Mouse (Mus musculus) c-Kit-positive CD71-positive TER-119-positive erythroid progenitor cells, embryonic 14.5 days (primary cell): ENCODE results near the gene Slc26a10.
A peak's percentile ranks its signal among the peaks of the same experiment; 100 is the strongest.

Experiments used
- DNase-seq: peaks from one replicate; pipeline ENCODE4 v3.0.0-alpha.2; 2013; ENCODE audit warnings: low spot score

Slc26a10 gene

DNA sequence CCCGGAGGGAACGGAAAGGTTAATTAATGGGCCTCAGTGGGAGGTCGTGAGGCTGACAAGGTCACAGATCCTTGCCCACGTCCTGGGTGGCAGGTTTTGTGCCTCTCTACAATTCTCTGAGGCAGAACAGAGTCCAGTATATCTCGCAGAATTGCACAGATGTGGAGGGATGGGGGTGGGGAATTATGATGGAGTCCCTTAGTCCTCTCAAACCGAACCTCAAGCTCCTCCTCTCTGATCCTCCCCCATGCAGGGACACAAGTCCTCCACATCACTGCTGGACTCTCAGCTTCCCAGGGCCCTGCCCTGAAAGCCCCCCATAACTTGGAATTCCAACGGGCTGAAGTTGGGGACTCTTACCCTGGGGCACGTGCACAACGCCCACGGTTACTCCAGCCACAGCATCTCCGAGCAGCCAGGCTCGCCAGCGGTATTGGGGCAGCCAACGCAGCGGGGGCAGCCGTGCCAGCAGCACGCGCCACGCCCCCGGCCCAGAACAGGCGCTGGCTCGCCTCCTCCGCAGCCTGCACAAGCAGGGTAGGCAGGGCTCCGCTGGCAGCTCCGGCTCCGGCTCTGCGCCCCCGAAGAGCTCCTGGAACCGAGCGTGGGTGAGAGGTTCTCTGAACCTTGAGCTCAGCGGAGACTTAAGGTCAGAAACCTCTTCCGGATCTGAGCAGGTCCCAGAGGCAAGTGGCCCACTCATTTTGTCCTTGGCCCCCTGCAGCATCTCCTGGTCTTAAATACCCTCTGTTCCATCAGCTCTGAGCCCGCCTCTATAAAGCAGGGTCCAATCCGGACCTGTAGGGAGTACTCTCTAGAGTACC, at the start of gene Slc26a10:
Gene Slc26a10, minus strand, starts transcription at position 775 of the 824 bp plus-strand sequence.
- no peak for DNase-seq

DNA sequence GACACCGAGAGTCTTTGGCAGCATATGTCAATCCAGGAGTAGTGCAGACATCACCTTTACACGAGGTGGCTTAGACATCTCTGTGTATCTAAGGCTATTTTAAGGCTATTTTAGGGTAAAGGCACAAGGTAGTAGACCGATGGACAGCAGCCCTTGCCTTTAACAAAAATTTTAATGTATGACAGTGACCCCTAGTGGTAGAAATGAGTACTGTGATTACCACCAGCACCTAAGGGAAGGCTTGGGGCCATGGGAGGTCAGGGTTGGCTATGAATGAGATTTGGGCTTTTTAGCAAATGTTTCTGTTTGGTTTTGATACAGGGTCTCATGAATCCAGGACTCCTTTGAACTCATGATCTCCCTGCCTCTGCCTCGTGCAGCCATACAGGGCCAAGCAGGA, 48.5 kb upstream of the Slc26a10 start:
- peak; percentile 79 for DNase-seq

DNA sequence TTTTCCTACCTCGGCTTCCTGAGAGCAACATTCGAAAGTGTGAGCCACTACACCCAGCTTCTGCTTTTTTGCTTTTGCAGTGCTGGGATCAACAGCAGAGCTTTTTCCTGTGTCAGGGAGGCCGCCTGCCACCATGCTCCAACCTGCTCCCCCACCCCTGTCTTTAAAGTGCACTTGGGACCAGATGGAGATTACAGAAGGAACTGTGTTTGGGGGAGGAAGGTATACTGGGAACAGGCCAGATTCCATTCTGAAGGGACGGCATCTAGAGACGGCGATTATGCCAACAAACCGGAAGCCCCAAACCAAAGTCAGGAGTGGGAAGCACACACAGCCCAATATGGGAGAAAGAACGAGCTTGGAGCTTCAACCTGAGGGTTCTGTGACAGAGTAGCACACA, 46.7 kb upstream of the Slc26a10 start:
- no peak for DNase-seq

DNA sequence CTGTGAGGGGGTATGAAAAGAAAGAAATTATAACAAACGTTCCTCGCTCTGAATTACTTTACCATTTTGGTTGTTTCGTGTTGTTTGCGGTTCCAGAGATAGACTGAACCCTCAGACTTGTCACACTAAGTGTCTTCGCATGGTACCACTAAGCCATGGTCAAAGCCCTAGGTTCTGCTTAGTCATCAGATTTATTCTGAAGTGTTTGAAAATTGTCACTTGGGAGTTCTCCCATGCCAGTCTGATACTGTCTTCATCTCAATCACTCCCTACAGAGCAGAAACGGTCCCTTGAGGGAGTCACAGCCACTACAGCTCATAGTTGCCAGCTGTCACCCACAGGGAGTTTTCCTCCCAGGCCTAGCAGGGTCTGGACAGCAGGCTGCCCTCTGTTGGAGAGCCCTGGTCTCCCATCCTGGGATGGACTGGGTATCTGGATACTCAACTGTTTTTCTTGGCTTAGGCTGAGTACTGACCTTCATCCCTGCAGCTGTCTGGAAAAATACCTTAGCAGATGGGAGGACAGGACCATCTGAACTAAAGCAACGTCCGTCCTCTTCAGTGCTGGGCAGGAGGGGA, 46.0 kb upstream of the Slc26a10 start:
- no peak for DNase-seq

DNA sequence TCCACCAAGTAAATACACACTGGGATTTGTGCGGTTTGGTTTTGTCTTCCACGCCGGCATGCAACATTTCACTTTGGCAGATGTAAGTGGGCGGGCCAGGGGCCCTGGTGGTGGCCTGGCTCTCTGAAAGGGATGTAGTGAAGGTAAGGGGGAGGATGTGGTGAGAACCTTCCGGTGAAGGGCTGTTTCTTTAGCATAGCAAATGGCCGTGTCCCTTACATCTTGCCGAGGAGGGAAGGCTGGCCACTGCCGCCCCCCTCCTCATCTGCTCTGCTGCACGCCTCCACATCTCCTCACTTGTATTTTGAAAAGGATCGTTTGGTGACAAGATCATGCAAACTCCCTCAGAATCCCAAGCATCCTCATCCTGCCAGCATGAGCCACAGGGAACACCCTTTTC, 45.3 kb upstream of the Slc26a10 start:
- no peak for DNase-seq

DNA sequence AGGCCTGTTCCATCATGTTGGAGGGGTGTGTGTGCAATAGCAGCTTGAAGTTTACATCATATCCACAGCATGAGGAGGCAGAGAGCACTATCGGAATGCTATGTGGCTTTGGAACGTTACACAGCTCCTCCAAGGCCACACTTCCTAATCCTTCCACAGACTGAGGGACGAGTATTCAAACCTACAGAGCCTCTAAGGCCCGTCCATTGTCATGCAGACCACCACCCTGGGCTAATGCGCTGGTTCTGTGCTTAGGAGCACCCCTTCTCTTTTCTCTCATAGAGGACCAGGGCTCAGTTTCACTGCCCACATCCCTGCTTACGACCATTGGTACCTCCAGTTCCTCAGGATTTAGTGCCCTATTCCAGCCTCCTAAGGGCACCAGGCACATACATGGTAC, 44.8 kb upstream of the Slc26a10 start:
- DNase-seq, result no peak

DNA sequence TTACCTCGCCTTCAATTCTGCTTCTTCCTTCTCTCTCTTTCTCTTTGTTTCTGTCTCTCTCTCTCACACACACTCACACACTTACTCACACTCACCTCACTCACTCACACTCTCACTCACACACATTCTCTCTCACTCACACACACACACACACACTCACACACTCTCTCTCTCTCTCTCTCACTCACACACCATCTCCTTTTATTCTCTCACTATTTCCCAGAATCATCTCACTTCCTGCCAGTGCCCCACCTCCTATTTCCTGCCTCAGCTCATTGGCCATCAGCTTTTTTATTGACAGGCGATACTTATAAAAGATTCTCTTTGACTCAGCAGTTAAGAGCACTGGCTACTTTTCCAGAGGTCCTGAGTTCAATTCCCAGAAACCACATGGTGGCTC, 37.9 kb upstream of the Slc26a10 start:
- no peak for DNase-seq

DNA sequence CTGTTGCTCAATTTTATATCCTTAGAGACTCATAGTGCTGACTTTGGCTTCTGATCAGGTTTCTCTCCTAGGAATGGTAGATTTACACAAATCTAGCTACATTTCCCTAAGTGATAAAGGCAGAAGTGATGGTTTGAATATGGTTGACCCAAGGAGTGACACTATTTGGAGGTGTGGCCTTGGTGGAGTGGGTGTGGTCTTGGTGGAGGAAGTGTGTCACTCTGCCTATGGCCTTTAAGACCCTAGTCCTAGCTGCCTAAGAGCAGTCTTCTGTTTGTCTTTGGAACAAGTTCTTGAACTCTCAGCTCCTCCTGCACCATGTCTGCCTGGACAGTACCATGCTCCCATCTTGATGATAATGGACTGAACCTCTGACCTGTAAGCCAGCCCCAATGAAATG, 36.7 kb upstream of the Slc26a10 start:
- no peak for DNase-seq

DNA sequence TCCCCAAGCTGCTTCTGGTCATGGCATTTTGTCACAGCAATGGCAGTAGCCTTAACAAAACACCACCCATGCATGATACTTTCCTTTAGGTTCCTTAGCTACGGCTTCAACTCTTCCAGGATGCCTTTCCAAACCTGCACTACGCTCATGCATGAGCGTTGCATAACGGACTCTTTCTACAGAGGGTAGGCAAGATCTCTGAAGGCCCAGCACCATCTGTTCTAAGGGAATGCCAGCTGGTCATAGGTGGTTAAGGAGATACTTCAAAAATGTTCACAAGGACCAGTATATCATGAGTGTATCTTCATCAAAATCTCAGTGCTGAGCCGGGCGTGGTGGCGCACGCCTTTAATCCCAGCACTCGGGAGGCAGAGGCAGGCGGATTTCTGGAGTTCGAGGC, 36.0 kb upstream of the Slc26a10 start:
- DNase-seq, result no peak

DNA sequence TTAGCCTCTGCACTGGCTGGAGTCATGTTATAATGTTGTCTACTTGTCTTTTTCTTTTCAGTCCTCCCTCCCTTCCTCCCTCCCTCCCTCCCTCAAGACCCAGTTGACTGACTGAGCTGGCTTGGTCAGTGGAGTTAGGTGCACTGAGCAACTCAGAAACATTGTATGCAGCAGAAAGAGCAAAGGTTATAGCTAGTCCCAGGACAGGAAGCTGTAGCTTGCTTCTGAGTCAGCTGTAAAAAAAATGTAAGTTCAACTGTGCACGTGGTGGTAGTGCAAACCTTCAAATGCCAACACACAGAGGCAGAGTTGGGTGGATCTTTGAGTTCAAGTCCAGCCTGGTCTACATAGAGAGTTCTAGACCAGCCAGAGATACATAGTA, 34.0 kb upstream of the Slc26a10 start:
- DNase-seq, result no peak

DNA sequence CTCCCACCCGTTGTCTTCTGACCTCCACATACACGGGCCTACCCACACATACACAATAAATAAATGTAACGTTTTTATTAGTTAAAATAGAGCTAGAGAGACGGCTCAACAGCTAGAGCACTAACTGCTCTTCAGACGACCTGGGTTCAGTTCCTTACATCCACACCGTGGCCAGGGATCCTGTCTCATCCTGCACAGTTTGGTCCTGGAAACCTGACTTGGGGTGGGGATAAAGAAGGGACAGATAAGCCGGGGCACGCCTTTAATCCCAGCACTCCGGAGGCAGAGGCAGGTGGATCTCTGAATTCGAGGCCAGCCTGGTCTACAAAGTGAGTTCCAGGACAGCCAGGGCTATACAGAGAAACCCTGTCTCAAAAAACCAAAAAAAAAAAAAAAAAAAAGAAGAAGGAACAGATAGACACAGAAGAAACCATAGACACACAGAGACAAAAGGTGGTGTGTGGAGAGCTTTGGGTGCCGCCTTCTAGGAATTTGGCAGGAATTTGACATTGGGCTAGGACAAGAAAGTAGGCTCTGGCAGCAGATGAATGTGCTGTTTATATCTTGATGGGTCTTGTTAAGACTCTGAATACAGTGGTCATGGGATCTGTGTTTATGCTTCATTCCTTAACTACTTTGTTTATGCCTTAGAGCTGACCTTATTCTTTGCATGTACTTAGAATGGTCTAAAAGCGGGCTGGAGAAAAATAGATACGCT, 33.4 kb upstream of the Slc26a10 start:
- no peak for DNase-seq

DNA sequence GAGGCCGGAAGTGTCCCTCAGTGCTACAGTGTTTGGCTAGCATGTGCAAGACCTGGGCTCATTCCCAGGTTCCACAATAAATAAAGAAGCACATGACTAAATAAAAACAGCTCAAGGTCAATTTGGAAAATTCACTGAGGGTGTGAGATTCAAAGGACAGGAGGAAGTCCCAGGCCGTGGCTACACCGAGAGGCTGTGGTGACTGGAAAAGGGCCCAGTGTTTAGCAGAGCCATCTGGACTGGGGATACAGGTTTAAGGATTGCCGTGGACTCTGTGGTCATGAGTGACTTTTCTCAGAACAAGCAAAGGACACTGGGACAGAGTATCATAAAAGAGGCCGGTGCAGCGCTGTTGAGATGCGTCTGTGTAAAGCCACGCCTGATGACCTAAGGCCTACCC, 32.8 kb upstream of the Slc26a10 start:
- DNase-seq, result no peak

DNA sequence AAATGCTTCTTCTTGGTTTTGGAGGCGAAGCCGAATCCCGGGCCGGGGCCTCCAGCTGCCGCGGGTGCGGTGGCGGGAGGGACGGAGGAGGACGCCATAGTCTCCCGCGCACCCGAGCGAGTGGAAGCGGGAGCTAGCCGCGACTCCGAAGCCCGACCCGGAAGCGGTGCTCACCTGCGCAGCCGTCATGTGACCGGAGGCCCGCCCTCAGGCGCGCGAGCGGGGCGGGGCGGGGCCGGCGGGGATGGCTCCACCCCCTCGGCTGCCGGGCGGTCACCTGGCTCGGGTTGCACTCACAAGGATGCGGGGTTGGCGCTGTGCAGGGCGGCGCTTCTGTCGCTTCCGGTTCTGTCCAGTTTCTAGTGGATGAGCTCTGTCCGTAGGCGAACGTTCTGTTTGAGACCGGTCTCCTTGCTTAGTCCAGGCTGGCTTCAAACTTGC, 31.0 kb upstream of the Slc26a10 start, which contains the start of gene Pip4k2c:
Gene Pip4k2c, minus strand, starts transcription at position 172 of the 441 bp plus-strand sequence.
- DNase-seq, result peak; percentile 78

DNA sequence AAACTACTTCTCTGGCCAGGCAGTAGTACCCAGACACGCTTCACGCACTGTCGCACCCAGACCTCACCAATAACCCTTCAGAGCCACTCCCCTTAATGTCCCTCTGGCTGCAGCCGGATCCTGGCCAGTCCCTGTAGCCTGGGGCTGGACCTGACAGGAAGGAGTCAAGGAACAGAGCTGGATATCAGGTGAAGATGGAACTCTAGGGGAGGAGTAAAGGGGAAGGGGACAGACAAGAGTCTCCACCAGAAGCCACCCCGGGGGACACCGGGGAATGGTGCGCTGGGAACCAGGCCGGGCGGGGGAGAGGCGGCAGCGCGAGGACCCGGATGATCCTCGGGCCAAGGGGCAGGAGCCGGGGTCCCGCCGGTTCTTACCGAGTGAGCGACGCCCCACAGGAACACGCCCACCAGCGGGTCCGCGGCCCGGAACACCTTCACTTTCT, 30.5 kb upstream of the Slc26a10 start:
- DNase-seq, result no peak

DNA sequence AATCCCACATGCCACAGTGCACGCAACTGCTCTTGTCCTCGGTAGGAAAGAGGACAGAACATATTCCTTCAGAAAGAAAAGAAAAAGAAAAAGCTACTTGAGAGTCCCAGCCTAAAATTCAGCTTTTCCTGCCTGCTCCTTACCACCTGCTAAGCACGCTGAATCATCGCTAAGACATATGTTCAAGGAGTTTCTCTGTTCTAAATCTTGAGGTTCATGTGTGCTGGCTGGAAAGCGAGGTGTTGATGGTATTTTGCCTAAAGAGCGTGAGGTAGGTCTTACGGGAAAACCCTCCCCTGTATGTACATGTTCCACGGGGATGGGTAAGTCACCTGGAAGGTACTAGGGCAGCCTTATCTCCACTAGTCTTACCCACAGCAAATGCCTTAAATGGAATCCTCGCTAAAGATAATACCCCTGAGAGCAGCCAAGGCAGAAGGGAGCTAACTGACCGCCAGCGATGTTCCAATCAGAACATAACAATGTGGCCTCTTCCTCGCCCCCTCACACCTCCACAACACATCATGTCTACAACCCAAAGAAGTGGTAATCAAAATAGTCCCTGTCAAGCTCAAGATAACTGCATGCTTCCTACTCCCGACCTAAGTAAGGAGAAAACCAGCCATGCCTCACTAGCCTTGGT, 29.6 kb upstream of the Slc26a10 start:
- DNase-seq, result no peak

DNA sequence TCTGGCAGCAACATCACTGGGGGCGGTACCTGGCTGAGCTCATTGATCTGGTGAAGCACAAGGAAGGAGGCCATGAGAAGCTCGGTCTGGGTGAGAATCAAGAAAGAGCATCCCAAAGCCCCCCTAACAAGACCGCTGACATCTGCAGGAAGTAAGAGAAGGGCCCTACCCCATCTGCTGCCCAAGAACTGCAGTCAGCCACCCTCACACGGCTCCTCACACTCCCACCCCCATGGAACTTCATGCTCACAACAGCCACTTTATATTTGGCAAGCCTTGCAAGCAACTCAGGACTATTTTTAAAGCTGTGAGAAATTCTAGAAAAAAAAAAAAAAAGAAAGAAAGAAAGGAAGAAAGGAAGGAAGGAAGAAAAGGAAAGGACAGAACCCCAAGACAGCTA, 28.5 kb upstream of the Slc26a10 start:
- no peak for DNase-seq

DNA sequence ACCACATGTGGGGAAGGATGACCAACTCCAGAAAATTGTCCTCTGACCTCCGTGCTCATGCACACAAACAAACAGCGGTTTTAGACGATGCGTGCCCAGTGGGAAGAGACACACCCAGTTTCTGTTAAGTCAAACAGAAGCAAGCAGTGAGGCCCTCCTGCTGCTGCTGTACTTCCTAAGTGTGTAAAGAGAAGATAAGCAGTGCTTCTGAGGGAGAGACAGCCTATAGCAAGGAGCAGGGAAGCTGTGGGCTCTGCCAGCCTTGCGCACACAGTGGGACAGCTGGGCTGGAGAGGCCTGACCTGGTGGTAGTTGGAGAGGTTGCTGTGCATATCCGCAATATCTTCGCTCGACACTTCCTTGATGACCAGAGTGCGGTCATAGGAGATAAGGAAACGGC, 24.9 kb upstream of the Slc26a10 start:
- peak; percentile 83 for DNase-seq

DNA sequence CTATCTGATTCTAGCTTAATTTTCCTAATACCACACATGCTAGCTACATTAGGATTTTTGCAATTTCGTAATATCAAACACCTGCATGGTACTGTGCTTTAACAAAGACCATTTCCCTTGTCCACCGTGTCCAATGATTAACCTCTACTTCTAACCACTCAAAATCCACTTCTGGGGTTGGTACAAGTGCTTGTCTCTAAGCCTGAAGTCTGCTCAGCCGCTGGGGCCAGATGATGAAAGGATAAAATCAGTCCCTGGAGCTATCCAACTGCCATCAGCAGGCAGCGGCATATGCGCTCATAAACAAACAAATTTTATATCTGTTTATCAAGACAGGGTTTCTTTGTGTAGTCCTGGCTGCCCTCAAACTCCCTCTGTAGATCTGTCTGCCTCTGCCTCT, 24.1 kb upstream of the Slc26a10 start:
- no peak for DNase-seq

DNA sequence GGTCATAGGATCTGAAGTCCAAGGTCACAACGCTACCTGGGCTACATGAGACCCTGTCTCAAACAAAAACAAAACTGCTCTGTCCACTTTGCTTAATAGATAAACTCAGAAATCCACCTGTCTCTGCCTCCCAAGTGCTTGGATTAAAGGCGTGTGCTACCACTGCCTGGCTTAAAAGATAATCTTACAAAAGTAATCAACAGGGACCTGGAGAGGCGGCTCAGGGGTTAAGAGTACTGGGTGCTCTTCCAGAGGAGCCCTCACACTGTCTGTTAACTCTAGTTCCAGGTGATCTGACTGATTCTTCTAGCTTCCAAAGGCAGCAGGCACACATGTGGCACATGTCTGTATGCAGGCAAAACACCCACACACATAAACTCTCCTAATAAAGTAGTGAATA, 22.7 kb upstream of the Slc26a10 start:
- DNase-seq, result no peak

DNA sequence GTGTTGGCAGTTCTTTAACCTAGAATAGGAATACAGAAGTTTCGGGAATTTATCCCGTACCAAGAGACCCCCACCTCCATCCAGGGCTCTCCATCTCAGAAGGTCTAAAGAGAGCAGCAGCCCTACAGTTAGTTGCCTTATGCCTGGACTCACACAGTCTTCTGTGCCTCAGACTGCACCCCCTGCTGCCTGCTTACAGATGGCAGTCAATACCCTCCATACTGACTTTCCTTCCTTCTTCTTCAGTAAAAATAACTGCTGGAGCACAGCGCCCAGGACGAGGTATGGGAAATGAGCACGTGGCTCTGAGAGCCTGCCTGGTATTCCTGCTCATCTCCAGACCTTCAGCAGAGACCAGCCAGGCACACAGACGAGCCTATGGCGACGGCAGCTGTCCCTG, 19.8 kb upstream of the Slc26a10 start:
- no peak for DNase-seq

DNA sequence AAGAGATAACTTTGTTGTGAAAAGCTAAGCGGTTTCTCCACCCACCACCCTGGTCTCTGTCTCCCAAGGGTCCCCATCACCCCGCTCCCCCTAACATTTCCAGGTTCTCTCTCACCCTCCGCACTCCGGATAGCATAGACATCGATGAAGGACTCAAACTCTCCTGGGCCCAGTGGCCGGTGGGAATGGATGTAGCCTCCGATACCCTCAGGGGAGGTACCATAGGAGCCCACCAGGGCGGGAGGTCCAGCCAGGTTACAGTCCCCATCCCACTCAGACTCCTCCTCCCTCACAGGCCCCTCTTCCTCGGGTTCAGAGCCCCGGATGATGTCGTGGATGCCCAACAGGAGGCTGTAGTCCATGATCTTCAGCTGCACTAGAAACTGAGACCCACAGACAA, 19.0 kb upstream of the Slc26a10 start:
- DNase-seq, result no peak

DNA sequence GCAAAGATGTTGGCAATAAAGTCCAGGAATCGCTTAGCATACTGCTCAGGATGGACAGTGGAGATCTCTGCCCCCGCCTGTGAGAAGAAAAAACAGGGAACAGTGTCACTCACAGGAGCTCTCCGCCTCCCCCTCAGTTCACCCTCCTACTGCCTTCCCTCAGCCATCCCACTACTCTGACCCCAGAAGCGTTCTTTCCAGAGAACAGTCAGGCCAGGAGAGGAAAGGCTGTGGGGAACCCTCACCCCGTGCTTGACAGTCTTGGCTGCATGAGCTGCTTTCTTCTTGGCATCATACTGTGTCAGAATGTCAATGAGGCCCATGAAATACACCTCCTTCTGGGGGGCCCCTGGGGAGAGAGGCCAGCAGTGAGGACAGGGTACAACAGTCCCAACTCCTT, 18.6 kb upstream of the Slc26a10 start:
- DNase-seq, result no peak

DNA sequence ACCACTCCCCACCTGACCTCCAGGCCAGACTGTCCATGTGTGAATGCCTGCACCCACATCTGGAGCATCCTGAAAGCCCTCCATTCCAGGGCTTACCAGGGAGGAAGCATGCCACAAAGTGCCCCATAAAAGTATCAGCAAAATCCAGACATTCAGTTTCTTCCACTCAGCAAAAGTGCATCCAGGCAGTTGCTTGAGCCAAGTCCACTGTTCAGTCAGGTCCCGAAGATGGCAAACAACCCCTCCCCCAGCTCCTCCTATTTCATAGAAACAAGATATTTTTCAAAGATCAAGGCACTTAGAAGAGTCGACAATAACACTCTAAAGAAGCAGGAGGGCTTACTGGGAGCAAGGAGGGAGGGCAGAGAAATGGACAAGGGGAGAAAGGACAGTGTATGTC, 18.0 kb upstream of the Slc26a10 start:
- DNase-seq, result no peak
